Mouse (Mus musculus): ENCODE results near the gene Pgls.

DNA sequence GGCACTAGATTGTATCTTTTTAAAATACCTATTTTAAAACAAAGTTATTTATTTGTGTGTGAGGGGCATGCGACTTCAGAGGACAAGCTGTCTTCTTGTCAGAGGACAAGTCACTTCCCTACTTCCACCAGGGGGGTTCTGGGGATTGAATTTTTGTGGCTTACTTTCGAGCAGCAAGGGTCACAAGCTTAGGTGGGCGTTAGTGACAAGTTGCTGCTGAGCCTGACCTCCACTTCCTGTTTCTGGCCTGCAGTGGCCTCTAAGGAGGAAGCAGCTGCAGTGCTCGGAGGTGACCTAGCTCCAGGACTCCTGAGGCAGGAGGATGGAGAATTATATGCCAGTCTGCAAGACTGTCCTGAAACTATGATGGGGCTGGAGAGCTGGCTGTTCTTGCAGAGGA lies 21.4 kb downstream of the Pgls start:
- no peak for TF ChIP-seq CTCF (IDR thresholded peaks at IDR 0.05; ENCODE audit: low read depth, low read length)
- no peak for TF ChIP-seq POLR2A (IDR thresholded peaks at IDR 0.05; ENCODE audit: extremely low read depth, insufficient read depth, low read length)

Data from liver, adult 2 months (tissue).